Mouse (Mus musculus): ENCODE measurements around the gene Flrt1. TPM values are rescaled to one million over a fixed set of nuclear protein-coding genes. Genes with fewer than 3 reads are reported as not detected.

Flrt1 gene
- polyA plus RNA-seq, 1 experiment, result not detected

- TF ChIP-seq GATA1 (IDR thresholded peaks at IDR 0.05; ENCODE audit: low read length), result no peak
Observed at GRCm38 (mm10) chr19:7116038-7116731, 10.7 kb upstream of the Flrt1 start.

GRCm38 (mm10) chr19:7113574-7113973, 8.0 kb upstream of the Flrt1 start:
- no peak for TF ChIP-seq GATA1 (IDR thresholded peaks at IDR 0.05; ENCODE audit: low read length)

GRCm38 (mm10) chr19:7112628-7113027, 7.1 kb upstream of the Flrt1 start:
- TF ChIP-seq GATA1 (IDR thresholded peaks at IDR 0.05; ENCODE audit: low read length), result no peak

GRCm38 (mm10) chr19:7111710-7112109, 6.2 kb upstream of the Flrt1 start:
- no peak for TF ChIP-seq GATA1 (IDR thresholded peaks at IDR 0.05; ENCODE audit: low read length)

- TF ChIP-seq GATA1 (IDR thresholded peaks at IDR 0.05; ENCODE audit: low read length), result no peak
Observed at GRCm38 (mm10) chr19:7111309-7111708, 5.8 kb upstream of the Flrt1 start.

- no peak for TF ChIP-seq GATA1 (IDR thresholded peaks at IDR 0.05; ENCODE audit: low read length)
Observed at GRCm38 (mm10) chr19:7110875-7111274, 5.3 kb upstream of the Flrt1 start.

GRCm38 (mm10) chr19:7110097-7110496, 4.6 kb upstream of the Flrt1 start:
- no peak for TF ChIP-seq GATA1 (IDR thresholded peaks at IDR 0.05; ENCODE audit: low read length)

- no peak for TF ChIP-seq GATA1 (IDR thresholded peaks at IDR 0.05; ENCODE audit: low read length)
Observed at GRCm38 (mm10) chr19:7108114-7108905, 2.8 kb upstream of the Flrt1 start.

- no peak for TF ChIP-seq GATA1 (IDR thresholded peaks at IDR 0.05; ENCODE audit: low read length)
Observed at GRCm38 (mm10) chr19:7107174-7107573, 1.6 kb upstream of the Flrt1 start.

GRCm38 (mm10) chr19:7106566-7106965, 1.0 kb upstream of the Flrt1 start:
- no peak for TF ChIP-seq GATA1 (IDR thresholded peaks at IDR 0.05; ENCODE audit: low read length)

- no peak for TF ChIP-seq GATA1 (IDR thresholded peaks at IDR 0.05; ENCODE audit: low read length)
Observed at GRCm38 (mm10) chr19:7103993-7104401, 1.5 kb downstream of the Flrt1 start.

- no peak for TF ChIP-seq GATA1 (IDR thresholded peaks at IDR 0.05; ENCODE audit: low read length)
Observed at GRCm38 (mm10) chr19:7103349-7103992, 2.1 kb downstream of the Flrt1 start.

- no peak for TF ChIP-seq GATA1 (IDR thresholded peaks at IDR 0.05; ENCODE audit: low read length)
Observed at GRCm38 (mm10) chr19:7102039-7102438, 3.5 kb downstream of the Flrt1 start.

- TF ChIP-seq GATA1 (IDR thresholded peaks at IDR 0.05; ENCODE audit: low read length), result no peak
Observed at GRCm38 (mm10) chr19:7099620-7100155, 5.8 kb downstream of the Flrt1 start.

- no peak for TF ChIP-seq GATA1 (IDR thresholded peaks at IDR 0.05; ENCODE audit: low read length)
Observed at GRCm38 (mm10) chr19:7092756-7093155, 12.8 kb downstream of the Flrt1 start.

- no peak for TF ChIP-seq GATA1 (IDR thresholded peaks at IDR 0.05; ENCODE audit: low read length)
Observed at GRCm38 (mm10) chr19:7091448-7092050, 14.0 kb downstream of the Flrt1 start.

Data from G1E-ER4 (cell line).